Mouse (Mus musculus) spleen, adult 2 months (tissue): ENCODE data around the gene Akr1b3.

ENCODE experiments used
- CTCF ChIP-seq: fragments of 200-500 bp; IDR thresholded peaks from 2 replicates; pipeline ENCODE4 v1.5.1; 2011; ENCODE audit warnings: mild to moderate bottlenecking, inconsistent platforms; ENCODE audit not compliant: insufficient read depth, insufficient read length, insufficient replicate concordance; ENCODE audit errors: extremely low read depth
- POLR2A ChIP-seq: fragments of 200-500 bp; IDR thresholded peaks from 2 replicates; pipeline ENCODE4 v1.6.1; 2011; ENCODE audit warnings: low read depth, low read length, inconsistent platforms

GRCm38 (mm10) chr6:34350037-34350699 lies 32.9 kb upstream of the Akr1b3 start:
- TF ChIP-seq CTCF (no peak), POLR2A (no peak)
